9 mouse cellular contexts compared by ENCODE assay signal in genomic region chr5:3845026-3845425, GRCm38 (mm10). TPM values are rescaled to one million over a fixed set of nuclear protein-coding genes. Genes with fewer than 3 reads are reported as not detected.
DNase-seq lines count a peak whose midpoint lies in the region; ATAC-seq lines count a peak whose summit lies in the region.
"Had no signal": no experiment of that assay in that cellular context is flagged by ENCODE, and none has a peak within 500 bp of the region (broad histone marks: within the 10 kb centered on the region; RNA-seq: fewer than 3 reads in every experiment).

Gene Lrrd1, plus strand, starts transcription at chr5:3845173.

- peaks cover 4% of the 10 kb centered on the region; the same call in 1 of the 2 replicates for H3K4me1 ChIP-seq in hindbrain, embryonic 14.5 days (replicated peaks; ENCODE audit: control insufficient read depth, insufficient read depth, low read length)
- H3K4me1 ChIP-seq in midbrain, embryonic 16.5 days (ENCODE audit: control insufficient read depth, insufficient read depth, low read length): peaks cover 5% of the 10 kb centered on the region; the same call in 1 of the 2 replicates

- H3K36me3 ChIP-seq in hindbrain, embryonic 14.5 days (replicated peaks; ENCODE audit: control insufficient read depth, insufficient read depth): peaks cover 23% of the 10 kb centered on the region
- 0 out of 2 replicates have a peak, but pooled peaks cover 3% of the 10 kb centered on the region for H3K36me3 ChIP-seq in midbrain, embryonic 16.5 days (ENCODE audit: control insufficient read depth, insufficient read depth, low read length)

- peak within 1 kb of the TSS; percentile 35; the same call in 1 of the 2 replicates for H3K9ac ChIP-seq in hindbrain, embryonic 14.5 days
- peak within 1 kb of the TSS; percentile 57 for H3K9ac ChIP-seq in midbrain, embryonic 16.5 days (ENCODE audit: low read depth, low read length)

- 4% methylated on average over 24 of the region's 24 CpGs for WGBS in hindbrain, embryonic 14.5 days
- 4% methylated on average over 24 of the region's 24 CpGs for WGBS in midbrain, embryonic 16.5 days

- no peak within 1 kb of the TSS for H3K27ac ChIP-seq in hindbrain, embryonic 14.5 days
- H3K27ac ChIP-seq in midbrain, embryonic 16.5 days (ENCODE audit: low read length): no peak within 1 kb of the TSS

- intact Hi-C loops in gastrocnemius, postnatal 36 days (cut with DNase I): no loop called here

- no peak for ATAC-seq in hindbrain, embryonic 14.5 days (ENCODE audit: low FRiP score)
- ATAC-seq in midbrain, embryonic 16.5 days: peak; percentile 48; the same call in 1 of the 2 replicates

- no peaks in the 10 kb centered on the region for H3K9me3 ChIP-seq in hindbrain, embryonic 14.5 days (ENCODE audit: control insufficient read depth, low read length)
- H3K9me3 ChIP-seq in midbrain, embryonic 16.5 days (replicated peaks; ENCODE audit: control insufficient read depth, low read length, poor library complexity, severe bottlenecking): no peaks in the 10 kb centered on the region

- peak within 1 kb of the TSS; percentile 33 for H3K4me3 ChIP-seq in hindbrain, embryonic 14.5 days (replicated peaks; ENCODE audit: low read length)
- peak within 1 kb of the TSS; percentile 35 for H3K4me3 ChIP-seq in midbrain, embryonic 16.5 days (ENCODE audit: low read depth, low read length)

- no peaks in the 10 kb centered on the region for H3K27me3 ChIP-seq in hindbrain, embryonic 14.5 days (ENCODE audit: control insufficient read depth, insufficient read depth, low read length)
- H3K27me3 ChIP-seq in midbrain, embryonic 16.5 days (ENCODE audit: control insufficient read depth, insufficient read depth, low read depth, low read length): no peaks in the 10 kb centered on the region
- H3K27me3 ChIP-seq: CH12.LX had no signal

- peak within 1 kb of the TSS; percentile 60 for H3K4me2 ChIP-seq in hindbrain, embryonic 14.5 days (replicated peaks)
- H3K4me2 ChIP-seq in midbrain, embryonic 16.5 days (ENCODE audit: low read length): peak within 1 kb of the TSS; percentile 63

- peak; percentile 7 for DNase-seq in gastrocnemius, postnatal 10 days
- no peak for DNase-seq in gastrocnemius, postnatal 36 days
- peak; percentile 31 to 32 for DNase-seq in right cerebral cortex, postnatal 10 days (ENCODE audit: low spot score in 2 of 2)
- DNase-seq in right cerebral cortex, postnatal 36 days (ENCODE audit: low spot score in 2 of 2): no peak
- no peak for DNase-seq in hindbrain, embryonic 14.5 days (ENCODE audit: low spot score)
- no peak for DNase-seq in urinary bladder, adult 2 months (ENCODE audit: low spot score)
- no peak for DNase-seq in c-Kit-positive CD71-positive TER-119-positive erythroid progenitor cells, embryonic 14.5 days (ENCODE audit: low spot score)

RNA-seq across cellular contexts. Expression of gene Lrrd1, which starts in this region (rescaled TPM):
- total RNA-seq in gastrocnemius, postnatal 10 days (2021): not detected
- under 1 TPM in 1 of 2 experiments, not detected in 1; 0.10 TPM for total RNA-seq in gastrocnemius, postnatal 36 days (2021)
- 0.07 and 0.12 TPM in 2 replicates for polyA plus RNA-seq in hindbrain, embryonic 14.5 days (2014; fragmentation: Nextera tagmentation; extraction: Ambion mirVana)
- 0.16 and 0.18 TPM in 2 replicates for polyA plus RNA-seq in midbrain, embryonic 16.5 days (2015; fragmentation: Nextera tagmentation; extraction: Ambion mirVana)
- polyA plus RNA-seq in urinary bladder, adult 2 months (2012; rRNA removed): not detected in 2 replicates
- total RNA-seq: CH12.LX had no signal

Comparison
In these comparisons a context has a peak if more than half of its experiments do, and no peak if none do; other contexts are left out.
1. DNase-seq: peak in right cerebral cortex, postnatal 10 days (2 of 2); none in gastrocnemius, postnatal 36 days (0 of 2), right cerebral cortex, postnatal 36 days (0 of 2), hindbrain, embryonic 14.5 days (single experiment), urinary bladder, adult 2 months (single experiment) and c-Kit-positive CD71-positive TER-119-positive erythroid progenitor cells, embryonic 14.5 days (single experiment).
2. Peak in DNase-seq in gastrocnemius, postnatal 10 days; RNA of the gene not detected or under 1 TPM.
3. Peak in ATAC-seq, H3K4me3 ChIP-seq, H3K9ac ChIP-seq and H3K4me2 ChIP-seq in midbrain, embryonic 16.5 days; RNA of the gene not detected or under 1 TPM.